Mouse (Mus musculus): Measurements from ENCODE around the gene Olig3.

DNA sequence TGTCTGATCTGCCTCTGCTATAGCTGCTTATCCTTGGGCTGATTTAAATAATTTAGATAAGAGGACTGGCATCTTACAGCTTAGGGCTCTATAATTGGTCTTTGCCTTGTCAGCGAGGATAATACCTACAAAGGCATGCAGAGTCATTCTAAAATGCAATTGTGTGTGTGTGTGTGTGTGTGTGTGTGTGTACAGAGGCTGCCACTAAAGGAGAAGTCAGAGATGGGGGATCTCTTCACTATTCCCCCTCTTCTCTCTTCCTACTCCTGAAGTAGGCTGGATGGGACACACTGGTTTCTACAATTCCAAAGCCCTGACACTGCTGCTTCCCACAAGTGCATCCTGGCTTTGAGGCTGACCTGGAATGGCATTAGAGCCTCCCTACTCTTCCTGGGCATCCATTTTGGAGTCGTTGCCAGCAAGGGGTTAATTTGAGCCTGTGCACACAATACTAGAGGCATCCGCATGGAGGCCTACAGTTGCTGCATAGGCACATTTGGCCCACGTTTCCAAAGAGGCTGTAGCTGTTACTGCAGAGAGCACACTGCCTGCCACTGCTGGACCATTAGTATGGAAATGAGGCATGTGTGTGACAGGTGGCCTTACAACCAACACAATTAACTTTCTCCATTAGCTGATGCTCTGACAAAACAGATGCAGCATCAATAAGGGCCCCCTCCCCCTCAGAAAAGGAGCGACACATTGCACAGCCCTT is 46.5 kb upstream of the Olig3 start:
- TF ChIP-seq CTCF (IDR thresholded peaks at IDR 0.05; ENCODE audit: low read depth, low read length) (no peak), POLR2A (IDR thresholded peaks at IDR 0.05; ENCODE audit: extremely low read depth, insufficient read depth, low read length) (no peak)
